In genomic region chr1:77978696-77979095, GRCm38 (mm10) we compare ENCODE assay signal across 9 mouse cellular contexts.
DNase-seq lines count a peak whose midpoint lies in the region; ATAC-seq and TF ChIP-seq lines count a peak whose summit lies in the region.
"Had no signal": no experiment of that assay in that cellular context is flagged by ENCODE, and none has a peak within 500 bp of the region (broad histone marks: within the 10 kb centered on the region; RNA-seq: fewer than 3 reads in every experiment).

No protein-coding gene starts in this region.

- H3K4me1 ChIP-seq in kidney, embryonic 16.5 days (ENCODE audit: insufficient read depth, low read length) = no peaks in the 10 kb centered on the region
- H3K4me1 ChIP-seq in neural tube, embryonic 12.5 days = no peaks in the 10 kb centered on the region
- H3K4me1 ChIP-seq: stomach, embryonic 15.5 days had no signal

- TF ChIP-seq CTCF in brain, embryonic 14.5 days (IDR thresholded peaks at IDR 0.05; ENCODE audit: borderline replicate concordance, extremely low read depth, insufficient read depth, insufficient read length) = peak; percentile 92

- intact Hi-C loops in left cerebral cortex, postnatal 36 days (cut with DNase I) = loop anchor here (2.0 kb wide), 2 partner anchors 442 to 476 kb away; no protein-coding TSS in a partner anchor

- H3K9me3 ChIP-seq in kidney, embryonic 16.5 days (ENCODE audit: low read length) = no peaks in the 10 kb centered on the region
- no peaks in the 10 kb centered on the region for H3K9me3 ChIP-seq in neural tube, embryonic 12.5 days
- H3K9me3 ChIP-seq: stomach, embryonic 15.5 days had no signal

- H3K36me3 ChIP-seq in kidney, embryonic 16.5 days (ENCODE audit: insufficient read depth, low read length) = no peaks in the 10 kb centered on the region
- no peaks in the 10 kb centered on the region for H3K36me3 ChIP-seq in neural tube, embryonic 12.5 days
- H3K36me3 ChIP-seq: stomach, embryonic 15.5 days had no signal

- peak; percentile 44 for DNase-seq in kidney, adult 18-20 months
- DNase-seq in brain, embryonic 14.5 days (ENCODE audit: low read depth) = peak; percentile 80
- peak; percentile 28 for DNase-seq in fibroblast of lung, adult 2 months (ENCODE audit: low read depth)
- DNase-seq in induced T-regulatory cell, adult 2 months (ENCODE audit: low read depth) = peak; percentile 59
- peak; percentile 60 to 66 for DNase-seq in left cerebral cortex, postnatal 36 days (ENCODE audit: low spot score in 2 of 2)
- peak; percentile 9 for DNase-seq in thymus, postnatal 25 days

- H3K27ac ChIP-seq in kidney, embryonic 16.5 days (ENCODE audit: low read length) = no peak overlapping the region
- H3K27ac ChIP-seq in neural tube, embryonic 12.5 days = no peak overlapping the region
- H3K27ac ChIP-seq: stomach, embryonic 15.5 days had no signal

- H3K27me3 ChIP-seq in kidney, embryonic 16.5 days (ENCODE audit: insufficient read depth, low read length) = peaks cover 45% of the 10 kb centered on the region
- H3K27me3 ChIP-seq in neural tube, embryonic 12.5 days (replicated peaks) = peaks cover 21% of the 10 kb centered on the region
- H3K27me3 ChIP-seq: stomach, embryonic 15.5 days had no signal

- 5% methylated on average over 7 of the region's 7 CpGs for WGBS in kidney, embryonic 16.5 days
- WGBS in neural tube, embryonic 12.5 days = 7% methylated on average over 7 of the region's 7 CpGs

- no peak for ATAC-seq in kidney, embryonic 16.5 days (ENCODE audit: low FRiP score, low TSS enrichment)
- 0 out of 2 replicates have a peak, but pooled peaks have one; percentile 21 for ATAC-seq in neural tube, embryonic 12.5 days (ENCODE audit: low FRiP score, low read depth)

- H3K4me3 ChIP-seq in kidney, embryonic 16.5 days (ENCODE audit: low read length) = no peak overlapping the region
- no peak overlapping the region for H3K4me3 ChIP-seq in neural tube, embryonic 12.5 days
- H3K4me3 ChIP-seq: stomach, embryonic 15.5 days had no signal

- no peak for TF ChIP-seq POLR2A in brain, embryonic 14.5 days (IDR thresholded peaks at IDR 0.05; ENCODE audit: borderline replicate concordance, extremely low read depth, insufficient read depth, insufficient read length, poor library complexity, severe bottlenecking)

- no peak overlapping the region for H3K4me2 ChIP-seq in kidney, embryonic 16.5 days (replicated peaks; ENCODE audit: low read depth, low read length)
- H3K4me2 ChIP-seq in neural tube, embryonic 12.5 days (replicated peaks) = no peak overlapping the region
- H3K4me2 ChIP-seq: stomach, embryonic 15.5 days had no signal

- no peak overlapping the region for H3K9ac ChIP-seq in kidney, embryonic 16.5 days (replicated peaks; ENCODE audit: low read length)
- H3K9ac ChIP-seq in neural tube, embryonic 12.5 days = no peak overlapping the region
- H3K9ac ChIP-seq: stomach, embryonic 15.5 days had no signal

Comparison
In these comparisons a context has a peak if more than half of its experiments do, and no peak if none do; other contexts are left out.
1. DNase-seq: peak in every context shown above with its lines; median percentile 80 in brain, embryonic 14.5 days; 63 in left cerebral cortex, postnatal 36 days; 59 in induced T-regulatory cell, adult 2 months; 44 in kidney, adult 18-20 months; 28 in fibroblast of lung, adult 2 months; 9 in thymus, postnatal 25 days.